Mouse (Mus musculus) lung, embryonic 14.5 days (tissue): ENCODE measurements around the gene Trmt2a. TPM values are rescaled to one million over a fixed set of nuclear protein-coding genes. Genes with fewer than 3 reads are reported as not detected.

Experiments
- ATAC-seq: fragments of 200-750 bp; cut with Nextera tagmentation; 2 replicates; pipeline ENCODE4 v1.8.0; 2017; ENCODE audit warnings: mild to moderate bottlenecking, moderate TSS enrichment, moderate library complexity; ENCODE audit not compliant: insufficient read depth
- DNase-seq: peaks from one replicate; pipeline ENCODE4 v3.0.0-alpha.2; 2015
- H3K27ac ChIP-seq: fragments of 300-500 bp; sonication (generic); 2 replicates; pipeline ENCODE4 v1.5.1; 2014; ENCODE audit warnings: low read depth, mild to moderate bottlenecking, moderate library complexity
- H3K27me3 ChIP-seq: fragments of 300-500 bp; sonication (generic); 2 replicates; pipeline ENCODE4 v1.6.1; 2014; ENCODE audit warnings: low read length, control low read depth; ENCODE audit not compliant: insufficient read depth
- H3K36me3 ChIP-seq: fragments of 300-500 bp; sonication (generic); 2 replicates; pipeline ENCODE4 v1.6.1; 2014; ENCODE audit warnings: control low read depth; ENCODE audit not compliant: insufficient read depth
- H3K4me1 ChIP-seq: fragments of 300-500 bp; sonication (generic); 2 replicates; pipeline ENCODE4 v1.6.1; 2014; ENCODE audit warnings: antibody characterized with exemption, control low read depth; ENCODE audit not compliant: insufficient read depth
- H3K4me2 ChIP-seq: fragments of 300-500 bp; sonication (generic); 2 replicates; pipeline ENCODE4 v1.6.1; 2014; ENCODE audit warnings: mild to moderate bottlenecking
- H3K4me3 ChIP-seq: fragments of 300-500 bp; sonication (generic); 2 replicates; pipeline ENCODE4 v1.5.1; 2014; ENCODE audit warnings: low read depth, low read length
- H3K9ac ChIP-seq: fragments of 300-500 bp; sonication (generic); 2 replicates; pipeline ENCODE4 v1.6.1; 2014
- H3K9me3 ChIP-seq: fragments of 300-500 bp; sonication (generic); 2 replicates; pipeline ENCODE4 v1.6.1; 2016; ENCODE audit warnings: low read depth, low read length, control low read depth
- CTCF ChIP-seq: IDR thresholded peaks from 2 replicates; pipeline ENCODE4 v1.5.1; 2016; ENCODE audit warnings: antibody characterized with exemption, low read depth
- WGBS: fragments of 180-500 bp; shearing (Covaris S2); extraction: QIAGEN DNeasy Blood & Tissue Kit; methylation state at CpG from one replicate; pipeline ENCODE4 v1.1.7; 2014; 5-methylcytosine and 5-hydroxymethylcytosine counted together
- polyA plus RNA-seq: library from polyadenylated mRNA; unstranded; fragments of >200 nt; fragmentation: Nextera tagmentation; extraction: Ambion mirVana; gene quantifications from 2 replicates; pipeline ENCODE4 v1.2.1, GENCODE M21; 2014

Gene Trmt2a
- polyA plus RNA-seq, 1 experiment from 2014 or later: 81.3 TPM

- ATAC-seq: no peak
- Histone ChIP-seq H3K9me3 (no peaks in the 10 kb centered on the region), H3K36me3 (peaks cover 31% of the 10 kb centered on the region; the same call in 1 of the 2 replicates), H3K27me3 (no peaks in the 10 kb centered on the region), H3K4me3 (no peak overlapping the region), H3K4me2 (no peak overlapping the region), H3K4me1 (peaks cover 8% of the 10 kb centered on the region; the same call in 1 of the 2 replicates), H3K27ac (no peak overlapping the region), H3K9ac (no peak overlapping the region)
- TF ChIP-seq CTCF: no peak
- no peak for DNase-seq
- 84% methylated on average over 3 of the region's 3 CpGs for WGBS
These were observed 17.4 kb upstream of the Trmt2a start for GRCm38 (mm10) chr16:18231047-18231446.

DNA sequence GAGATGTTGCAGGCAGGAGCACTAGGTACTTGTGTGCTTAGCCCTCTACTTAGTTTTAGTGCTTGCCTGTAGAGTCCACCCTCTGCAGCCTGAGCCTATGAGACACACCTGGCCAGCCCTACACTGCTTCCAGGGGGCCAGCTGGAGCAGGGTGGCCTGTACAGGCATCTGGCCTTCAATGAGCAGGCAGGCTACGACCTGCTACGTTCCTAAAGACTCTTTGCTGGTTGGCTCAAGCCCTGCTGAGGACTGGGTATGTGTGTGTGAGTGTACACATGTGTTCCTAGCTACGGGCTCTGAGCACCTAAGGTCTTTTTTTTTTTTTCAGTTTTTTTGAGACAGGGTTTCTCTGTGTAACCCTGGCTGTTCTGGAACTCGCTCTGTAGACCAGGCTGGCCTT, 17.0 kb upstream of the Trmt2a start:
- Histone ChIP-seq H3K27ac (no peak overlapping the region), H3K4me3 (no peak overlapping the region), H3K9ac (no peak overlapping the region), H3K27me3 (no peaks in the 10 kb centered on the region), H3K9me3 (no peaks in the 10 kb centered on the region), H3K4me1 (peaks cover 8% of the 10 kb centered on the region; the same call in 1 of the 2 replicates), H3K4me2 (no peak overlapping the region), H3K36me3 (peaks cover 26% of the 10 kb centered on the region; the same call in 1 of the 2 replicates)
- no peak for TF ChIP-seq CTCF
- ATAC-seq (no peak), DNase-seq (no peak)
- 76% methylated on average over 4 of the region's 4 CpGs for WGBS

DNA sequence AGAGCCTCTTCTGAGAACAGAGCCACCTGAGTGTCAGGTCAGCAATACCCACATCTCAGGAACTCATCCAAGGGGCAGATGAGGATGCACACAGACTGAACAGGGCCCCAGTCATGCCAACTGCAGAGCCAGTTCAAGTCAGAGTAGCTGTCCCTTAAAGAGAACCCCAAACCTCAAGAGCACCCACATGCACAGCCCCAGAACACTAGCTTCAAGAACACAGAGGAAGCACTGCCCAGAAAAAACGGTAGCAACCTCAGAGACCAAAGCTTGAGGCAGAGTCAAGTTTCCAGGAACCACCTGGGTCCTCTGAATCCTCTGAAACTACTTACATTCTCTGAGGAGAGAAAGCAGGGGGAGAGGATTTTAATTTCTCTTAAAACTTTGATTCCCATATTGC, 15.0 kb upstream of the Trmt2a start:
- H3K4me1 ChIP-seq: peaks cover 8% of the 10 kb centered on the region; the same call in 1 of the 2 replicates
- H3K4me2 ChIP-seq: peak overlapping the region; percentile 83
- no peak overlapping the region for H3K27ac ChIP-seq
- no peak for TF ChIP-seq CTCF
- no peaks in the 10 kb centered on the region for H3K9me3 ChIP-seq
- WGBS: 35% methylated on average over 1 of the region's 1 CpGs
- H3K4me3 ChIP-seq: no peak overlapping the region
- no peak for ATAC-seq
- no peak for DNase-seq
- peak overlapping the region; percentile 86 for H3K9ac ChIP-seq
- H3K27me3 ChIP-seq: no peaks in the 10 kb centered on the region
- peaks cover 16% of the 10 kb centered on the region for H3K36me3 ChIP-seq

DNA sequence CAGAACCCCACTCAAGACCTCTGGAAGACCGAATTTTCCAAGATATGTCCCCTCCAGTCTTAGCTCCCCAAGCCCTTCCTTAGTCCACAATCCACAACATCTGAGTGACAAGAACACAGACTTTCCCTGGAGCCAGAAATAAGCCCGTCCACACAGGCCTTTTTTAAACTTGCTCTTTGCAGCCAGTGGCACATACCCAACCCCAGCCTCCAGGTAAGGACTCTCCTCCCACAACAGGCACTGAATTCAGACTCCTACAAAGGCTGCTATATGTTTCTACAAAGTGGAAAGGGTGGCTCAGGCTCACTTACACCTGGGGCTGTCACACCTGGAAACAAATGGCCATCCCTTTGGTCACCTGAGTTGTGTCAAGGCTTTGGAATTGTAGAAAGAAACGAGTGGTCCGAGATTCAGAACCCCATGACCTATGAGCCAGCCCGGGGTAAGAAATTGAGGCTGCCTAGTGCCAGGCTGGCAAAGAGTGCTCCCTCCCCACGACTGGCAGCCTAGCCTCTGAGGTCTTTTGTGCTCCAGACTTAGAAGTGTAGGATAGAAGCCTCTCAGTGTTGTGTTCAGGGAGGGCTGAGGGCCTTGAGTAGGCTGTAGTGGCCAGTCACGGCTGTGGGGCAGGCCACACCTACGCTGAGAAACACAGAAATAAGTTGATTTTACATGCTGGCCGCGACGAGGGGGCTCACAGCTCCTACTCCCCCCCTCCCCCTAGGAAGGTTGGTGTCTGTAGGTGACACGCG, 14.4 kb upstream of the Trmt2a start:
- Histone ChIP-seq H3K4me1 (peaks cover 8% of the 10 kb centered on the region; the same call in 1 of the 2 replicates), H3K4me2 (peak overlapping the region; percentile 83), H3K27me3 (no peaks in the 10 kb centered on the region), H3K9ac (peak overlapping the region; percentile 86), H3K36me3 (peaks cover 15% of the 10 kb centered on the region), H3K27ac (peak overlapping the region; percentile 89; the same call in 1 of the 2 replicates), H3K9me3 (no peaks in the 10 kb centered on the region), H3K4me3 (peak overlapping the region; percentile 83)
- WGBS: 12% methylated on average over 13 of the region's 13 CpGs
- ATAC-seq (no peak), DNase-seq (no peak)
- no peak for TF ChIP-seq CTCF

GRCm38 (mm10) chr16:18234671-18235388, 13.6 kb upstream of the Trmt2a start, which contains the start of gene Zdhhc8:
Gene Zdhhc8, minus strand, starts transcription at chr16:18235136.
- TF ChIP-seq CTCF: no peak
- H3K4me2 ChIP-seq: peak within 1 kb of the TSS; percentile 83
- peaks cover 20% of the 10 kb centered on the region for H3K36me3 ChIP-seq
- H3K9me3 ChIP-seq: no peaks in the 10 kb centered on the region
- peaks cover 6% of the 10 kb centered on the region; the same call in 1 of the 2 replicates for H3K4me1 ChIP-seq
- H3K27ac ChIP-seq: peak within 1 kb of the TSS; percentile 89
- H3K4me3 ChIP-seq: peak within 1 kb of the TSS; percentile 83
- under 1% methylated on average over 54 of the region's 79 CpGs for WGBS
- peak within 1 kb of the TSS; percentile 86 for H3K9ac ChIP-seq
- H3K27me3 ChIP-seq: no peaks in the 10 kb centered on the region
- ATAC-seq: peak; percentile 80
- DNase-seq: peak; percentile 88

GRCm38 (mm10) chr16:18235389-18236065, 13.0 kb upstream of the Trmt2a start:
- DNase-seq (peak; percentile 70), ATAC-seq (peak; percentile 74)
- Histone ChIP-seq H3K9ac (peak overlapping the region; percentile 86), H3K36me3 (peaks cover 27% of the 10 kb centered on the region), H3K27ac (peak overlapping the region; percentile 89), H3K9me3 (no peaks in the 10 kb centered on the region), H3K4me1 (peaks cover 6% of the 10 kb centered on the region; the same call in 1 of the 2 replicates), H3K27me3 (no peaks in the 10 kb centered on the region), H3K4me2 (peak overlapping the region; percentile 83), H3K4me3 (peak overlapping the region; percentile 83)
- no peak for TF ChIP-seq CTCF
- 3% methylated on average over 19 of the region's 19 CpGs for WGBS
